Mouse (Mus musculus): ENCODE measurements around the gene Abce1. TPM values are rescaled to one million over a fixed set of nuclear protein-coding genes. Genes with fewer than 3 reads are reported as not detected.

Gene Abce1
- total and polyA plus RNA-seq, 2 experiments, result 10.3 to 68.6 TPM

DNA sequence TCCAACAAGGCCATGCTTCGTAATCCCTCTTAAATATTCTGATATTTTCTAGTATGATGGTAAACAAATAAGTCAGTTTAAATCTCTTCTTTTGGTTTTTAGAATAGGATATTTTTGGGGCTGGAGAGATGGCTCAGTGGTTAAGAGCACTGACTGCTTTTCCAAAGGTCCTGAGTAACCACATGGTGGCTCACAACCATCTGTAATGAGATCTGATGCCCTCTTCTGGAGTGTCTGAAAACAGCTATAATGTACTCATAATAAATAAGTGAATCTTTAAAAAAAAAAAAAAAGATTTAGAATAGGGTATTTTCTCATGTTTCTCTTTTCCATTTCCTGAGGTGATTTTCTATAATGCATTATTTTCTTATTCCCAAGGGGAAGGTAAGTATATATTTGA lies 16.4 kb upstream of the Abce1 start:
- H3K27me3 ChIP-seq (ENCODE audit: control insufficient read depth, insufficient read depth, low read length), result no peaks in the 10 kb centered on the region
- 98% methylated on average over 1 of the region's 1 CpGs for WGBS
- TF ChIP-seq CTCF (IDR thresholded peaks at IDR 0.05; ENCODE audit: low read depth, low read length) (no peak), POLR2A (IDR thresholded peaks at IDR 0.05; ENCODE audit: extremely low read depth, insufficient read depth, low read length) (no peak)
- H3K9ac ChIP-seq (ENCODE audit: low read depth, low read length), result no peak overlapping the region
- no peak overlapping the region for H3K27ac ChIP-seq (replicated peaks; ENCODE audit: insufficient read depth, low read depth, low read length)
- no peaks in the 10 kb centered on the region for H3K4me1 ChIP-seq (ENCODE audit: control insufficient read depth, insufficient read depth, low read length)
- no peaks in the 10 kb centered on the region for H3K79me2 ChIP-seq (ENCODE audit: control insufficient read depth, insufficient read depth, low read length)
- no peak overlapping the region for H3K4me3 ChIP-seq (ENCODE audit: insufficient read depth, low read depth, low read length)
- no peak for DNase-seq (ENCODE audit: extremely low read depth, low read depth, low spot score)
- peaks cover 6% of the 10 kb centered on the region for H3K36me3 ChIP-seq (ENCODE audit: control insufficient read depth, insufficient read depth, low read length)

DNA sequence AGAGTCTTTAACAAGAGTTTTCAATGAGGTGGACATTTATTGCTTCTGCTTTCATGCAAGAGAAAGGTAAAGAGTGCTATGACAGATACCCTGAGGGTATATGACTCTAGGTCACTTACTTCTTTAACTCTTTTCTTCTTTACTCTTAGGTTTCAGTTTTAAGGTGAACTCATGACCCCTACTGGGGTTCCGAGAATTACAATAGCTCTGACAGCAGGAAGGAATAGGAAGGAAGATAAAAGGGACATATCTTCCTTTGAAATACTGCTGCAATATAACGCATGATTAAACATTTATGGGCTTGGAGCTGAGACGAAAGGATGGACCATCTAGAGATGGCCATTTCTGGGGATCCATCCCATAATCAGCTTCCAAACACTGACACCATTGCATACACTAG lies 13.0 kb upstream of the Abce1 start:
- Histone ChIP-seq H3K27ac (replicated peaks; ENCODE audit: insufficient read depth, low read depth, low read length) (no peak overlapping the region), H3K4me3 (ENCODE audit: insufficient read depth, low read depth, low read length) (no peak overlapping the region), H3K36me3 (ENCODE audit: control insufficient read depth, insufficient read depth, low read length) (peaks cover 28% of the 10 kb centered on the region), H3K79me2 (ENCODE audit: control insufficient read depth, insufficient read depth, low read length) (no peaks in the 10 kb centered on the region), H3K4me1 (ENCODE audit: control insufficient read depth, insufficient read depth, low read length) (no peaks in the 10 kb centered on the region), H3K9ac (ENCODE audit: low read depth, low read length) (no peak overlapping the region), H3K27me3 (ENCODE audit: control insufficient read depth, insufficient read depth, low read length) (no peaks in the 10 kb centered on the region)
- TF ChIP-seq POLR2A (IDR thresholded peaks at IDR 0.05; ENCODE audit: extremely low read depth, insufficient read depth, low read length) (no peak), CTCF (IDR thresholded peaks at IDR 0.05; ENCODE audit: low read depth, low read length) (no peak)
- DNase-seq (ENCODE audit: extremely low read depth, low read depth, low spot score), result no peak
- 73% methylated on average over 3 of the region's 3 CpGs for WGBS

DNA sequence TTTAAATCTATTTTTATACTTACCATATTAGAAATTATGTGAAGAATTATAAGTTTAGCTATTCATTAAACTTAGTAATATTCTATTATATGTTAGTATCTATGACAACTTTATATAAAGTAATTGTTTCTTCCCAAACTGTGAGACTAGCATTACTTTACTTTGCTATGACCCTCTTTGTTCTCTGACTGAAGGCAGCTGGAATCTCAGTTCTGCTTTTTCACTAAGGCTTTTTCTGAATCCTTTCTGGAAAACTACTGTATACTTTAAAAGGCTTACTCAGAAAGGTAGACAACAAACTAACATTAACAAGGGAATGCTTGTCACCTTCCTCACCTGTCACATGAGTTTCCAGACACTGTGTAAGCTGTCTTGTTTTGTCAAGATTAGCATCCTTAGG lies 11.8 kb upstream of the Abce1 start:
- H3K27me3 ChIP-seq (ENCODE audit: control insufficient read depth, insufficient read depth, low read length), result no peaks in the 10 kb centered on the region
- no peak overlapping the region for H3K27ac ChIP-seq (replicated peaks; ENCODE audit: insufficient read depth, low read depth, low read length)
- H3K4me1 ChIP-seq (ENCODE audit: control insufficient read depth, insufficient read depth, low read length), result no peaks in the 10 kb centered on the region
- no peaks in the 10 kb centered on the region for H3K79me2 ChIP-seq (ENCODE audit: control insufficient read depth, insufficient read depth, low read length)
- no peak overlapping the region for H3K4me3 ChIP-seq (ENCODE audit: insufficient read depth, low read depth, low read length)
- H3K36me3 ChIP-seq (ENCODE audit: control insufficient read depth, insufficient read depth, low read length), result peaks cover 28% of the 10 kb centered on the region
- H3K9ac ChIP-seq (ENCODE audit: low read depth, low read length), result no peak overlapping the region
- no peak for DNase-seq (ENCODE audit: extremely low read depth, low read depth, low spot score)
- TF ChIP-seq CTCF (IDR thresholded peaks at IDR 0.05; ENCODE audit: low read depth, low read length), result no peak
- no peak for TF ChIP-seq POLR2A (IDR thresholded peaks at IDR 0.05; ENCODE audit: extremely low read depth, insufficient read depth, low read length)

DNA sequence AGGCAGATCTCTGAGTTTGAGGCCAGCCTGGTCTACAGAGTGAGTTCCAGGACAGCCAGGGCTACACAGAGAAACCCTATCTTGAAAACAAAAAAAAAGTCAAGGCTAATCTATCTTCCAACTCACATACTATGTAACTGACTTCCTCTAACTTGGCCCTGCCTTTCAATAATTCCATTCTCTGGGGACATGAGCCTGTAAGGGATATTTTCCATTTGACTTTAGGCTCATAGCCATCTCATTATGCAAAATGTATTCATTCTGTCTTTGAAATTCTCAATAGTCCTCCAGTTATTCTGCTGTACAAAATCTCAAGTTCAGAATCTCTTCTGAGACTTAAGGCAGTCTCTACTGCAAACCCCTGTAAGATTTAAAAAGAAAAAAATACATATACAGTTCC lies 10.0 kb upstream of the Abce1 start:
- Histone ChIP-seq H3K27ac (replicated peaks; ENCODE audit: insufficient read depth, low read depth, low read length) (no peak overlapping the region), H3K27me3 (ENCODE audit: control insufficient read depth, insufficient read depth, low read length) (no peaks in the 10 kb centered on the region), H3K4me1 (ENCODE audit: control insufficient read depth, insufficient read depth, low read length) (no peaks in the 10 kb centered on the region), H3K9ac (ENCODE audit: low read depth, low read length) (no peak overlapping the region), H3K36me3 (ENCODE audit: control insufficient read depth, insufficient read depth, low read length) (peaks cover 36% of the 10 kb centered on the region), H3K4me3 (ENCODE audit: insufficient read depth, low read depth, low read length) (no peak overlapping the region), H3K79me2 (ENCODE audit: control insufficient read depth, insufficient read depth, low read length) (no peaks in the 10 kb centered on the region)
- no peak for DNase-seq (ENCODE audit: extremely low read depth, low read depth, low spot score)
- TF ChIP-seq POLR2A (IDR thresholded peaks at IDR 0.05; ENCODE audit: extremely low read depth, insufficient read depth, low read length) (no peak), CTCF (IDR thresholded peaks at IDR 0.05; ENCODE audit: low read depth, low read length) (no peak)

DNA sequence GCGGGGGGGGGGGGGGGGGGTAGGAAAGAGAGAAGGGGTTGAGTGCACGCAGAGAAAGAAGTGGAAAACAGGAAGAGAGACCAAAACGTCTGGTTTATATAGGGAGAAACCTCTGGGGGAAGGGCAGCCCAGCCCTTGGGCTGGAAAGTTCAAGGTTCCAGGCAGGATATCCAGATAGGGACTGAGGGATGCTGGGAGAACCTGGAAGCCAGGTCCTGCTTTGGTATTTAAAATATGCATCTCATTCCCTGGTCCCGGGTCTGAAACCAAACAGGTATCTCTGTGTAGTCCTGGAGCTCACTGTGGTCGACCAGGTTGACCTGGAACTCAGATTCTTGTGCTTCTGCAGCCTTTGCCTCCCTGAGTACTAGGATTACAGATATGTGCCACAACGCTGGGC lies 1.1 kb upstream of the Abce1 start:
- no peak overlapping the region for H3K4me3 ChIP-seq (ENCODE audit: insufficient read depth, low read depth, low read length)
- H3K9ac ChIP-seq (ENCODE audit: low read depth, low read length), result no peak overlapping the region
- no peaks in the 10 kb centered on the region for H3K27me3 ChIP-seq (ENCODE audit: control insufficient read depth, insufficient read depth, low read length)
- WGBS, result 36% methylated on average over 6 of the region's 6 CpGs
- no peak for DNase-seq (ENCODE audit: extremely low read depth, low read depth, low spot score)
- H3K27ac ChIP-seq (replicated peaks; ENCODE audit: insufficient read depth, low read depth, low read length), result no peak overlapping the region
- peaks cover 12% of the 10 kb centered on the region for H3K36me3 ChIP-seq (ENCODE audit: control insufficient read depth, insufficient read depth, low read length)
- H3K4me1 ChIP-seq (ENCODE audit: control insufficient read depth, insufficient read depth, low read length), result peaks cover 5% of the 10 kb centered on the region; the same call in 1 of the 2 replicates
- no peak for TF ChIP-seq CTCF (IDR thresholded peaks at IDR 0.05; ENCODE audit: low read depth, low read length)
- TF ChIP-seq POLR2A (IDR thresholded peaks at IDR 0.05; ENCODE audit: extremely low read depth, insufficient read depth, low read length), result no peak
- H3K79me2 ChIP-seq (ENCODE audit: control insufficient read depth, insufficient read depth, low read length), result peaks cover 5% of the 10 kb centered on the region; the same call in 1 of the 2 replicates

DNA sequence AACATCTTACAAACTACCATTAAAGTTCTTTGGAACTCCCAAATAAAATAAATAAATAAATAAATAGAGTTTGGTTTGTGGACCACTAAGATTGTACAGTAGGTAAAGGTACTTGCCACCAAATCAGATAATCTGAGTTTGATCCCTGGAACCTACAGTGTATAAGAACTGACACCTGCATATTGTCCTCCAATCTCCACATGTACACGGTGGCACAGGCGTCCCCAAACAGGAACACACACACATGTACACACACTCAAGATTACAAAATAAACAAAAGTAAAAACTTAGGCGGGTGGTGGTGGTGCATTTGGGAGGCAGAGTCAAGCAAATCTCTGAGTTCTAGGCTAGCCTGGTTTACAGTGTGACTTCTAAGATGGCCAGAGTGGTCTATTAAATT lies 4.9 kb downstream of the Abce1 start:
- Histone ChIP-seq H3K9ac (ENCODE audit: low read depth, low read length) (no peak overlapping the region), H3K36me3 (ENCODE audit: control insufficient read depth, insufficient read depth, low read length) (peaks cover 45% of the 10 kb centered on the region), H3K27me3 (ENCODE audit: control insufficient read depth, insufficient read depth, low read length) (no peaks in the 10 kb centered on the region), H3K4me3 (ENCODE audit: insufficient read depth, low read depth, low read length) (no peak overlapping the region), H3K27ac (replicated peaks; ENCODE audit: insufficient read depth, low read depth, low read length) (no peak overlapping the region), H3K79me2 (ENCODE audit: control insufficient read depth, insufficient read depth, low read length) (peaks cover 15% of the 10 kb centered on the region; the same call in 1 of the 2 replicates), H3K4me1 (ENCODE audit: control insufficient read depth, insufficient read depth, low read length) (peaks cover 5% of the 10 kb centered on the region; the same call in 1 of the 2 replicates)
- WGBS, result 91% methylated on average over 3 of the region's 3 CpGs
- TF ChIP-seq CTCF (IDR thresholded peaks at IDR 0.05; ENCODE audit: low read depth, low read length) (no peak), POLR2A (IDR thresholded peaks at IDR 0.05; ENCODE audit: extremely low read depth, insufficient read depth, low read length) (no peak)
- DNase-seq (ENCODE audit: extremely low read depth, low read depth, low spot score), result no peak

Measured in liver, adult 2 months (tissue).